Mouse (Mus musculus) megakaryocyte, embryonic 14.5 days (primary cell): Measurements from ENCODE around the gene Kif1b.

ENCODE experiments used
- FLI1 ChIP-seq: IDR thresholded peaks from 2 replicates; pipeline ENCODE4 v1.6.1; 2012; ENCODE audit warnings: low read length, inconsistent platforms, mixed read lengths
- GATA1 ChIP-seq: IDR thresholded peaks from 3 replicates; pipeline ENCODE4 v1.6.1; 2012; ENCODE audit warnings: mixed read lengths, low read length, inconsistent platforms, borderline replicate concordance

- TF ChIP-seq FLI1, result no peak
- no peak for TF ChIP-seq GATA1
Observed at GRCm38 (mm10) chr4:149148084-149148483, 159.4 kb downstream of the Kif1b start.
